Mouse (Mus musculus): ENCODE measurements around the gene Hyal2.

Hyal2 gene

GRCm38 (mm10) chr9:107593101-107593976, 25.6 kb downstream of the Hyal2 start:
- DNase-seq, result peak; percentile 90

- no peak for DNase-seq
Measured at GRCm38 (mm10) chr9:107594281-107595062, 26.7 kb downstream of the Hyal2 start.

- DNase-seq, result no peak
Measured at GRCm38 (mm10) chr9:107596619-107597569, 29.1 kb downstream of the Hyal2 start.

GRCm38 (mm10) chr9:107598385-107598784, 30.6 kb downstream of the Hyal2 start:
- DNase-seq, result no peak

GRCm38 (mm10) chr9:107599433-107599832, 31.7 kb downstream of the Hyal2 start:
- DNase-seq, result no peak

GRCm38 (mm10) chr9:107599842-107600241, 32.1 kb downstream of the Hyal2 start:
- DNase-seq, result peak; percentile 74

GRCm38 (mm10) chr9:107600745-107601144, 33.0 kb downstream of the Hyal2 start:
- DNase-seq, result peak; percentile 64

- DNase-seq, result no peak
Measured at GRCm38 (mm10) chr9:107601275-107601674, 33.5 kb downstream of the Hyal2 start.

GRCm38 (mm10) chr9:107602068-107602648, 34.4 kb downstream of the Hyal2 start:
- peak; percentile 86 for DNase-seq

- DNase-seq, result no peak
Measured at GRCm38 (mm10) chr9:107603251-107603650, 35.5 kb downstream of the Hyal2 start.

GRCm38 (mm10) chr9:107605041-107605661, 37.4 kb downstream of the Hyal2 start:
- DNase-seq, result no peak

- DNase-seq, result no peak
Measured at GRCm38 (mm10) chr9:107606591-107606990, 38.8 kb downstream of the Hyal2 start.

- no peak for DNase-seq
Measured at GRCm38 (mm10) chr9:107607036-107607435, 39.3 kb downstream of the Hyal2 start.

- DNase-seq, result no peak
Measured at GRCm38 (mm10) chr9:107607653-107608245, 40.0 kb downstream of the Hyal2 start.

GRCm38 (mm10) chr9:107608741-107609432, 41.1 kb downstream of the Hyal2 start, which contains the start of gene Sema3b:
TSS of gene Sema3b (minus strand) at chr9:107609229.
- DNase-seq, result no peak

GRCm38 (mm10) chr9:107609433-107609830, 41.7 kb downstream of the Hyal2 start:
- DNase-seq, result no peak

- no peak for DNase-seq
Measured at GRCm38 (mm10) chr9:107611456-107612190, 43.9 kb downstream of the Hyal2 start.

GRCm38 (mm10) chr9:107612191-107612944, 44.6 kb downstream of the Hyal2 start:
- peak; percentile 98 for DNase-seq

GRCm38 (mm10) chr9:107612945-107613569, 45.3 kb downstream of the Hyal2 start:
- no peak for DNase-seq

Data from cerebellum, adult 11-12 months (tissue).